Mouse (Mus musculus): Measurements from ENCODE around the gene Traf3. TPM values are rescaled to one million over a fixed set of nuclear protein-coding genes. Genes with fewer than 3 reads are reported as not detected.

Gene Traf3
- total and polyA plus RNA-seq, 2 experiments from 2014 or later, result 14.9 to 40.2 TPM

DNA sequence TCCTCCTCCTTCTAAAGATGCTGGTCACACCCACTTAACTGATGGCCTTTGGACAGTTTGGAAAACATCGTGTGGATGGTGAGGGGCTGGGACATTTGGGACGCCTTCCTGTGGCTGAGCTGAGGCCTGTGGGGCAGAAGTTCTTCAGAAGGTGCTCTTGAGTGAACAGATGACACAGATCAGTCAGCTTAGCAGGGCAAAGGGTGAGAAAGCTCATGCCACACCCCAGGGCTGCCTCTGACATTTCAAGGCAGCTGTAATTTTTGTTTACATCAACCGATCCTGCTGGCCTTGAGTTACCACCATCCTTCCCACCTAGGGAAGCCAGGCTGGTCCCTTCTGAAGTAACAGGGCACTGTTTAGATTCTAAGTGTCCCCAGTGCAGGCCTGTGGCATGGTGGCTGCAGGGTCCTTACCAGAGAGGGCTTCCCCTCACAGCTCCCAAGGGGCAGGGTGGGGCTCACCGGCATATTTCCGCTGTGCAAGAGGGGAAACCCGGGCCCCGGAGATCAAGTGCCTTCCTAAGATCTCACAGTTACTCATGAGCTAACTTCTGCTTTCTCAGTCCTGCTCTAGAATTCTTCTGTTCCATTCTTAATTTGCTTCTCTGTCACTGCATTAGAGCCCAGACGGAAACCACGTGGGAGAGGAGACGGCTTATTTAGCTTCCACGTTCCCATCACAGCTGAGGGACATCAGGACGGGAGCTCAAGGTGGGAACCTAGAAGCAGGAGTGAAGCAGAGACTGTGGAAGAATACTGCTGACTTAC is 6.3 kb upstream of the Traf3 start:
- no peak for TF ChIP-seq CTCF (IDR thresholded peaks at IDR 0.05)
- H3K9ac ChIP-seq (replicated peaks; ENCODE audit: low read length, poor library complexity, severe bottlenecking), result no peak overlapping the region
- 68% methylated on average over 12 of the region's 12 CpGs for WGBS
- no peak overlapping the region for H3K27ac ChIP-seq (ENCODE audit: low read depth, low read length)
- no peaks in the 10 kb centered on the region for H3K36me3 ChIP-seq (ENCODE audit: insufficient read depth, low read length)
- H3K27me3 ChIP-seq (ENCODE audit: insufficient read depth, low read length), result no peaks in the 10 kb centered on the region
- DNase-seq (ENCODE audit: low spot score), result no peak
- H3K9me3 ChIP-seq (ENCODE audit: low read length), result no peaks in the 10 kb centered on the region
- no peak overlapping the region for H3K4me3 ChIP-seq (ENCODE audit: low read depth, low read length)
- H3K4me2 ChIP-seq (ENCODE audit: low read depth, low read length, poor library complexity, severe bottlenecking), result no peak overlapping the region
- ATAC-seq (ENCODE audit: low FRiP score), result no peak
- H3K4me1 ChIP-seq (ENCODE audit: insufficient read depth, low read length), result peaks cover 13% of the 10 kb centered on the region

DNA sequence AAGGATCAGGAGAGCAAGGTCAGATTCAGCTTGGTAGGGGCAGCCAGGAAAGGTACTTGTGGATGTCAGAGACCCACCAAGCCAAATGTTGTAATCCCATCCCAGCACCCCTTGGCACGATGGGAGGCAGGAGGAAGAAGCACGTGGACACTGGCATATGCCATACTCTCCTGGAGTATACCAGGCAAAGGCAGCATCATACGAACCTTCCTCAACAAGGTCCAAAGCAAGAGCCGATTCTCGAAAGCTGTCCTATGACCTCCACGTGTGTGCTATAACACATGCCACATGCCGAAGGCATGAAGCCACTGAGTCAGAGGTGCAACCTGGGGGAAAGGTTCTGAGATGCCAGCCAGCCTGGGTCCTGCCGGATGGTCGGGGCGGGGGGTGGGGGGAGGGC is 5.3 kb upstream of the Traf3 start:
- ATAC-seq (ENCODE audit: low FRiP score), result no peak
- Histone ChIP-seq H3K27ac (ENCODE audit: low read depth, low read length) (no peak overlapping the region), H3K4me1 (ENCODE audit: insufficient read depth, low read length) (peaks cover 17% of the 10 kb centered on the region)

DNA sequence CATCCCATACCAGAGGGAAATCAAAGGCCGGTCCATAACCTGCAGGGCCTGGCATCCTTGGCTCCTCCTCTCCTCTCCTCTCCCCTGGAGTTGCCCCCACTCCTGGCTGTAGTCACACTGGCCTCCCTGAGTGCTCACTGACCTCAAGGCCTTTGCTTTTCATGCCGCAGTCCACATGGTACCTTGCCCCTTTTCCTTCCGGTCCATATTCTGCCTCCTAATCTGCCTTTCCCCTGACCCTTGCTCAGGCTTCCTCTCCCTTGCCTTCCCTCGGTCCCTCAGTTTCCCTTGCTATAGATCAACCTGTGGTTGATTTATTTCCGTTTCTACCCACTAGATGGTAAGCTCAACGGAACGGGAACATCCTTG is 4.2 kb upstream of the Traf3 start:
- WGBS, result 27% methylated on average over 7 of the region's 7 CpGs
- Histone ChIP-seq H3K27me3 (ENCODE audit: insufficient read depth, low read length) (no peaks in the 10 kb centered on the region), H3K36me3 (ENCODE audit: insufficient read depth, low read length) (no peaks in the 10 kb centered on the region), H3K9me3 (ENCODE audit: low read length) (no peaks in the 10 kb centered on the region), H3K9ac (replicated peaks; ENCODE audit: low read length, poor library complexity, severe bottlenecking) (peak overlapping the region; percentile 24), H3K4me3 (ENCODE audit: low read depth, low read length) (peak overlapping the region; percentile 5), H3K4me2 (ENCODE audit: low read depth, low read length, poor library complexity, severe bottlenecking) (peak overlapping the region; percentile 38), H3K27ac (ENCODE audit: low read depth, low read length) (peak overlapping the region; percentile 83), H3K4me1 (ENCODE audit: insufficient read depth, low read length) (peaks cover 17% of the 10 kb centered on the region)
- ATAC-seq (ENCODE audit: low FRiP score), result no peak; the same call in 1 of the 2 replicates
- no peak for DNase-seq (ENCODE audit: low spot score)
- no peak for TF ChIP-seq CTCF (IDR thresholded peaks at IDR 0.05)

More for the DNA sequence above, 5.3 kb upstream of the Traf3 start:
- no peak for DNase-seq (ENCODE audit: low spot score)
- Histone ChIP-seq H3K36me3 (ENCODE audit: insufficient read depth, low read length) (no peaks in the 10 kb centered on the region), H3K27me3 (ENCODE audit: insufficient read depth, low read length) (no peaks in the 10 kb centered on the region), H3K9me3 (ENCODE audit: low read length) (no peaks in the 10 kb centered on the region), H3K4me3 (ENCODE audit: low read depth, low read length) (no peak overlapping the region), H3K4me2 (ENCODE audit: low read depth, low read length, poor library complexity, severe bottlenecking) (no peak overlapping the region), H3K9ac (replicated peaks; ENCODE audit: low read length, poor library complexity, severe bottlenecking) (no peak overlapping the region)
- no peak for TF ChIP-seq CTCF (IDR thresholded peaks at IDR 0.05)
- WGBS, result 94% methylated on average over 10 of the region's 10 CpGs

DNA sequence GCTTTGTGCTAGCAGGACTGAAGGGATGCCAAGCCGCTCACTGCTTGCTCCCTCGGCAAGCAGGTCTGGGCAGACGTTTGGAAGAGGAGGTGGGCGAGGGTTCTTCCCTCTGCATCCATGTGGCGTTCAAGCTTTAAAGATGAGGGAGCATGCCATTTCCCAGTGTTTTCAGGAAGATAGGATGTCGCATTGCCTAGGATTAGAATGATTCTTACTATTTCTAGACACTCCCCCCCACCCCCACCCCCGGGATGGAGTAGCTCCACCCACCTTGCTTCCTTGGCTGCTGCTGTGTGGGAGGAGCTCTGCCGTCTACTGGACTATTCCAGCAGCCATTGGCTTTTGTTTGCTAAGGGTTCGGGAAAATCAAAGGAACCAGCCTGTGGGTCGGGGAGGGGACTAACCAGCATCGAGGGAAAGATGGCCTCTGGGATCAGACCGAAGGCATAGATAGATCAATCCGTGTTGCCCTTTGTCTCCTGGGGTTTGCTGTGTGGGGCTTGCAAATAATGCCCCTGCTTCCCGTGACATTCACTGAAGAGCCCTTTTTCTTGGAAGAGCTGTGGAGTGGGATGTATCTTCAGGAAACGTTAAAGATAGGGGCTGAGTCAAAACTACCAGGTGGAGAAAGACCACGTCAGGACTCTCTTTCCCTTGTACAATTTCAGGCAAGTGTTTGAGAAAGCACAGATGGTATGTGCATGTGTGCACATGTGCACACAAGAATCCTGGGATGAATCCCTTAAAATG is 3.7 kb upstream of the Traf3 start:
- H3K36me3 ChIP-seq (ENCODE audit: insufficient read depth, low read length), result no peaks in the 10 kb centered on the region
- H3K9me3 ChIP-seq (ENCODE audit: low read length), result no peaks in the 10 kb centered on the region
- peak overlapping the region; percentile 83 for H3K27ac ChIP-seq (ENCODE audit: low read depth, low read length)
- peak overlapping the region; percentile 38 for H3K4me2 ChIP-seq (ENCODE audit: low read depth, low read length, poor library complexity, severe bottlenecking)
- 3% methylated on average over 16 of the region's 16 CpGs for WGBS
- H3K4me1 ChIP-seq (ENCODE audit: insufficient read depth, low read length), result peaks cover 17% of the 10 kb centered on the region
- no peaks in the 10 kb centered on the region for H3K27me3 ChIP-seq (ENCODE audit: insufficient read depth, low read length)
- H3K4me3 ChIP-seq (ENCODE audit: low read depth, low read length), result peak overlapping the region; percentile 6
- DNase-seq (ENCODE audit: low spot score) (peak; percentile 94), ATAC-seq (ENCODE audit: low FRiP score) (peak; percentile 80)
- peak overlapping the region; percentile 24 for H3K9ac ChIP-seq (replicated peaks; ENCODE audit: low read length, poor library complexity, severe bottlenecking)
- peak; percentile 54 for TF ChIP-seq CTCF (IDR thresholded peaks at IDR 0.05)

DNA sequence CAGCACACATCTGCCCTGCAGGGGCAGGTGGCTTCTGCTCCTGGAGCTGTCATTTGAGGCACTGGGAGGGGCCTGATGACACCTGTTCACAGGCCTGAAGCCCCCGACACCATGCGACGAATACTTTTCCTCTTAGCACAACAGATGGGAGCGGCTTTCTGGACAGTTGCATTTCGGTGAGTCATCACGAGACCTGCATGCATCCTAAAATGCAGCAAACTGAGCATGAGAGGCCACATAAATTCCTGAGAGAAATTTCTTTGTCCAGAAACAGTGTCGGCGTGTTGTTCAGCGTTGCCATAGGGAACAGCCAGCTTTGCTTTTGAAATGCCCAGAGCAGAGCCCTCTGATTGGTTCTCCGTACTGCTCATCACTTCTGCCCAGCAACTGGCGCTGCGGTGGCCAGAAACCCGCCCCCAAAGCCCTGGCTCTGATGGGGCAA is 1.8 kb upstream of the Traf3 start:
- H3K9ac ChIP-seq (replicated peaks; ENCODE audit: low read length, poor library complexity, severe bottlenecking), result peak overlapping the region; percentile 34
- peak overlapping the region; percentile 59 for H3K4me2 ChIP-seq (ENCODE audit: low read depth, low read length, poor library complexity, severe bottlenecking)
- DNase-seq (ENCODE audit: low spot score), result peak; percentile 96
- H3K4me1 ChIP-seq (ENCODE audit: insufficient read depth, low read length), result peaks cover 18% of the 10 kb centered on the region
- ATAC-seq (ENCODE audit: low FRiP score), result peak; percentile 87
- H3K27me3 ChIP-seq (ENCODE audit: insufficient read depth, low read length), result no peaks in the 10 kb centered on the region
- no peak for TF ChIP-seq CTCF (IDR thresholded peaks at IDR 0.05)
- H3K4me3 ChIP-seq (ENCODE audit: low read depth, low read length), result peak overlapping the region; percentile 23
- 2% methylated on average over 13 of the region's 13 CpGs for WGBS
- peak overlapping the region; percentile 84 for H3K27ac ChIP-seq (ENCODE audit: low read depth, low read length)
- H3K36me3 ChIP-seq (ENCODE audit: insufficient read depth, low read length), result no peaks in the 10 kb centered on the region
- no peaks in the 10 kb centered on the region for H3K9me3 ChIP-seq (ENCODE audit: low read length)
